Mouse (Mus musculus) NIH3T3 (cell line): Measurements from ENCODE around the gene Zic2.
"Not testable (repeated sequence)": the region's sequence is repeated elsewhere in the genome, so short reads cannot be mapped to it uniquely, and the experiment has no call there.

ENCODE experiments used
- DNase-seq: peaks from one replicate; pipeline ENCODE4 v3.0.0-alpha.2; 2012; ENCODE audit warnings: low read depth

Zic2 gene

GRCm38 (mm10) chr14:122474891-122475556 is at the start of gene Zic2:
Gene Zic2 (plus strand): TSS chr14:122475435.
- DNase-seq = no peak

- no peak for DNase-seq
These were observed 48.6 kb upstream of the Zic2 start for GRCm38 (mm10) chr14:122426529-122427203.

GRCm38 (mm10) chr14:122427204-122427560 is 48.1 kb upstream of the Zic2 start:
- no peak for DNase-seq

GRCm38 (mm10) chr14:122427654-122428053 is 47.6 kb upstream of the Zic2 start:
- no peak for DNase-seq

GRCm38 (mm10) chr14:122432558-122432957 is 42.7 kb upstream of the Zic2 start:
- DNase-seq = no peak

GRCm38 (mm10) chr14:122434039-122434438 is 41.2 kb upstream of the Zic2 start:
- no peak for DNase-seq

- no peak for DNase-seq
These were observed 38.4 kb upstream of the Zic2 start for GRCm38 (mm10) chr14:122436850-122437249.

- no peak for DNase-seq
These were observed 25.4 kb upstream of the Zic2 start for GRCm38 (mm10) chr14:122449601-122450495.

- no peak for DNase-seq
These were observed 24.5 kb upstream of the Zic2 start, which contains the start of gene Gm5089 for GRCm38 (mm10) chr14:122450496-122451382. Gene Gm5089 (minus strand): TSS chr14:122451115.

GRCm38 (mm10) chr14:122451551-122452145 is 23.6 kb upstream of the Zic2 start:
- DNase-seq = no peak

GRCm38 (mm10) chr14:122452701-122453387 is 22.4 kb upstream of the Zic2 start:
- no peak for DNase-seq

- no peak for DNase-seq
These were observed 21.7 kb upstream of the Zic2 start for GRCm38 (mm10) chr14:122453388-122453995.

GRCm38 (mm10) chr14:122453996-122454738 is 21.1 kb upstream of the Zic2 start:
- no peak for DNase-seq

- DNase-seq = no peak
These were observed 20.2 kb upstream of the Zic2 start for GRCm38 (mm10) chr14:122454901-122455561.

GRCm38 (mm10) chr14:122455562-122455958 is 19.7 kb upstream of the Zic2 start:
- DNase-seq = no peak

GRCm38 (mm10) chr14:122459332-122459731 is 15.9 kb upstream of the Zic2 start:
- DNase-seq = not testable (repeated sequence)

GRCm38 (mm10) chr14:122459776-122460175 is 15.5 kb upstream of the Zic2 start:
- no peak for DNase-seq

GRCm38 (mm10) chr14:122460226-122460625 is 15.0 kb upstream of the Zic2 start:
- DNase-seq = no peak

- DNase-seq = no peak
These were observed 13.7 kb upstream of the Zic2 start for GRCm38 (mm10) chr14:122461500-122461899.
